Mouse (Mus musculus): ENCODE data around the gene Exosc10. TPM values are rescaled to one million over a fixed set of nuclear protein-coding genes. Genes with fewer than 3 reads are reported as not detected.

Exosc10 gene
- 99.1 and 108 TPM in 2 replicates for polyA plus RNA-seq (2014; fragmentation: Nextera tagmentation; extraction: Ambion mirVana)

DNA sequence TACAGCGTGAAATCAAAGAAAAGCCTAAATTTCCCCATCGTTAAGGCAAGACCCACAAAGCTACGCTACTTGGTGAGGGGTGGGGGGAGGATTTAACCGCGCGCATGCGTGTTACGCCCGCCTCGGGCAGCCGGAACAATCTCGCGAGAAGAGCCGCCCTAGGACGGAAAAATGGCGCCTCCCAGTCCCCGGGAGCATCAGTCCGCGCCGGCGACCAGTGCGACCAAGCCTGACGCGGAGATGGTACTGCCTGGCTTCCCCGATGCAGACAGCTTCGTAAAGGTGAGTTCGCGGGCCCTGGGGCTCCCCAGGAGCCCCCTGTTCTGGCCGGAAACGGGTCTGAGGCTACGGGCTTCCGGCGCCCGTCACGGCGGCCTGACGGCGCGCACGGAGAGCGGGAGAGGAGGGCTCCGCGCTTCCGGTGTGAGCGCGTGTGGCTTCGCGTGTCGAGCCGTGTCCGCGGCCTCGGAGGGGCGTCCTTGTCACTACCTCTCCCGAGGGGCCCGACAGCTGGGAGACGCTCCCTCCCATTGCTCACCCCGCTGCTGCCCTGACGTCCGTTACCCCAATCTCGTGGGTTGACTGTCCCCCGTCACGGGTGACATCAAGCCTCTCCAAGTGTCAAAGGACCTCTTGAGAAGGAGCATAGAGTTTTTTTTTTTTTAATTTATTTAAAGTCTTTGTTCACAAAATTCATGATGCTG is at the start of gene Exosc10:
TSS of gene Exosc10 (plus strand) at position 133 of the 704 bp plus-strand sequence.
- Histone ChIP-seq H3K4me2 (ENCODE audit: low read depth, low read length, severe bottlenecking) (peak within 1 kb of the TSS; percentile 73), H3K36me3 (ENCODE audit: control insufficient read depth, insufficient read depth, low read length) (peaks cover 15% of the 10 kb centered on the region), H3K27ac (ENCODE audit: low read depth, low read length) (peak within 1 kb of the TSS; percentile 87), H3K4me3 (ENCODE audit: low read depth, low read length) (peak within 1 kb of the TSS; percentile 83), H3K27me3 (ENCODE audit: control insufficient read depth, insufficient read depth, low read length) (no peaks in the 10 kb centered on the region), H3K4me1 (replicated peaks; ENCODE audit: control insufficient read depth, insufficient read depth, low read length) (peaks cover 3% of the 10 kb centered on the region; the same call in 1 of the 2 replicates), H3K9ac (ENCODE audit: low read length) (peak within 1 kb of the TSS; percentile 95), H3K9me3 (ENCODE audit: control insufficient read depth, low read length) (no peaks in the 10 kb centered on the region)
- under 1% methylated on average over 63 of the region's 63 CpGs for WGBS
- ATAC-seq (replicated peaks; ENCODE audit: low FRiP score) = peak; percentile 92
- peak; percentile 95 for DNase-seq (ENCODE audit: low spot score)

DNA sequence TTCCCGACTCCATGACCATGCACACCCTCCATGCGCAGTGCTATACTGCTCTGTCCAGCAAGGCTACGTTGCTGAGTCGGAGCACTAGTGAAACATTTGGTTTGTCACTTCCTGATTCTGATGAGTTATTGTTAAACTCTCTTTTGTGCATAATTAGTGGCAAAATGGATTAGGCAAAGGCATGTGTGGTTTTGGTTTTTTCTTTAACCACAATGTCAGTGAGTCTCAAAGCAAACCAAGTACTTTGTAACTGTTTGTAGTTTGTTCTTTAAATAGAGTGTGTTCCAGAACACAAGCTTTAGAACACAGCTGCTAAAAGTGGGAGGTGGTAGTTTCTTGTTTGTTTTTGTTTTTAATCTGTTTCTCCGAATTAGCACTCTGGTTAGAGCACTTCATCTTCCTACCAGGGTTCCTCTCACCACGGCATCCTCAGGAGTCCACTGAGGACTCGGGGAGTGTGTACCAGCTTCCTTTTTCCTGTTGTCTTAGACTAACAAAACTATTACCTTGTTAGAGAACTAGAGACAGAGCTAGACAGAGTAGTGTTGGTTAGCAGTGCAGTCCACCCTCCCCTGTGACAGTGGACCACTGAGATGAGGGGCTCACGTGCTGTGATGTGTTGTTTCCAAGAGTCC is 48.7 kb upstream of the Exosc10 start:
- 90% methylated on average over 8 of the region's 8 CpGs for WGBS
- Histone ChIP-seq H3K4me2 (ENCODE audit: low read depth, low read length, severe bottlenecking) (no peak overlapping the region), H3K9me3 (ENCODE audit: control insufficient read depth, low read length) (no peaks in the 10 kb centered on the region), H3K27ac (ENCODE audit: low read depth, low read length) (no peak overlapping the region), H3K9ac (ENCODE audit: low read length) (no peak overlapping the region), H3K36me3 (ENCODE audit: control insufficient read depth, insufficient read depth, low read length) (peaks cover 4% of the 10 kb centered on the region), H3K4me1 (replicated peaks; ENCODE audit: control insufficient read depth, insufficient read depth, low read length) (no peaks in the 10 kb centered on the region), H3K27me3 (ENCODE audit: control insufficient read depth, insufficient read depth, low read length) (no peaks in the 10 kb centered on the region), H3K4me3 (ENCODE audit: low read depth, low read length) (no peak overlapping the region)
- ATAC-seq (replicated peaks; ENCODE audit: low FRiP score) = no peak
- no peak for DNase-seq (ENCODE audit: low spot score)

DNA sequence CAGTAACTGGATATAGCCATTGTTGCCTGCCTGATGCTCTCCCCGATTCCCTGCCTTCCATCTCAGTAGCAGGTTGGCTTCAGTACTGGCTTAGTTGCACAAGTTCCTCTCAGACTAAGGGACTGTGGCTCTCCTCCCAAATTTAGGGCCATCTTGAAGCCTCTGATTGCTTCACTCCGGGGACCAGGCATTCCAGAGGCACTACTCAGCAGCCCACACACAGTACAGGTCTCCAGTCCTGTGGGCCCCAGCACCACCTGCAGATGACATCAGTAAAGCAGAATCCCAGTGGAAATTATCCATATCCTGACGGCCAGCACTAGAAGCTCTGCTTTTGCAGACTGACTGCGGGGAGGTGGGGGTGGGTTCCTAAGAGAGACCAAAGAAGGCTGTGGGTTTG is 47.5 kb upstream of the Exosc10 start:
- no peaks in the 10 kb centered on the region for H3K9me3 ChIP-seq (ENCODE audit: control insufficient read depth, low read length)
- no peak overlapping the region for H3K9ac ChIP-seq (ENCODE audit: low read length)
- H3K4me2 ChIP-seq (ENCODE audit: low read depth, low read length, severe bottlenecking) = no peak overlapping the region
- H3K36me3 ChIP-seq (ENCODE audit: control insufficient read depth, insufficient read depth, low read length) = peaks cover 4% of the 10 kb centered on the region
- no peak overlapping the region for H3K27ac ChIP-seq (ENCODE audit: low read depth, low read length)
- H3K27me3 ChIP-seq (ENCODE audit: control insufficient read depth, insufficient read depth, low read length) = no peaks in the 10 kb centered on the region
- H3K4me3 ChIP-seq (ENCODE audit: low read depth, low read length) = no peak overlapping the region
- WGBS = 91% methylated on average over 4 of the region's 4 CpGs
- no peak for ATAC-seq (replicated peaks; ENCODE audit: low FRiP score)
- no peak for DNase-seq (ENCODE audit: low spot score)
- H3K4me1 ChIP-seq (replicated peaks; ENCODE audit: control insufficient read depth, insufficient read depth, low read length) = no peaks in the 10 kb centered on the region

DNA sequence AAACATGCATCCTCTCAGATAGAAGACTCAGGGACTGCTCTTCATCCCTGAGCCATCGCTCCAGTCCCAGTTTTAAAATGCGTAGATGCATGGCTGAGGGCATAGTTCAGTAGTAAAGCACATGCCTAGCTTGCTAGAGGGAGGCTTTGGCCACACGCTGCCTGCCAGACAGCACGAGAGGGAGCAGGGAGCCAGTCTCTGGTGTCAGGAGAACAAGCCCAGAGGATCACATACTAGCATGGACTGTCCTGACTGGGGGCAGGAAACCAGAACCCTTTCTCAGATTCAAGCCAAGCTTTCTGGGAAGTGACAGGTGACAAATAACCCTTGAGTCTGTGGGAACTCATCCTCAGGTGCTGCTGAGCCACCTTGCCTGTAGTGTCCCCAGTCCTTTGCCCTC is 46.9 kb upstream of the Exosc10 start:
- peaks cover 6% of the 10 kb centered on the region for H3K36me3 ChIP-seq (ENCODE audit: control insufficient read depth, insufficient read depth, low read length)
- H3K9ac ChIP-seq (ENCODE audit: low read length) = no peak overlapping the region
- H3K9me3 ChIP-seq (ENCODE audit: control insufficient read depth, low read length) = no peaks in the 10 kb centered on the region
- ATAC-seq (replicated peaks; ENCODE audit: low FRiP score) (no peak), DNase-seq (ENCODE audit: low spot score) (no peak)
- H3K4me3 ChIP-seq (ENCODE audit: low read depth, low read length) = no peak overlapping the region
- H3K27ac ChIP-seq (ENCODE audit: low read depth, low read length) = no peak overlapping the region
- H3K4me1 ChIP-seq (replicated peaks; ENCODE audit: control insufficient read depth, insufficient read depth, low read length) = no peaks in the 10 kb centered on the region
- no peaks in the 10 kb centered on the region for H3K27me3 ChIP-seq (ENCODE audit: control insufficient read depth, insufficient read depth, low read length)
- 94% methylated on average over 4 of the region's 4 CpGs for WGBS
- H3K4me2 ChIP-seq (ENCODE audit: low read depth, low read length, severe bottlenecking) = no peak overlapping the region

DNA sequence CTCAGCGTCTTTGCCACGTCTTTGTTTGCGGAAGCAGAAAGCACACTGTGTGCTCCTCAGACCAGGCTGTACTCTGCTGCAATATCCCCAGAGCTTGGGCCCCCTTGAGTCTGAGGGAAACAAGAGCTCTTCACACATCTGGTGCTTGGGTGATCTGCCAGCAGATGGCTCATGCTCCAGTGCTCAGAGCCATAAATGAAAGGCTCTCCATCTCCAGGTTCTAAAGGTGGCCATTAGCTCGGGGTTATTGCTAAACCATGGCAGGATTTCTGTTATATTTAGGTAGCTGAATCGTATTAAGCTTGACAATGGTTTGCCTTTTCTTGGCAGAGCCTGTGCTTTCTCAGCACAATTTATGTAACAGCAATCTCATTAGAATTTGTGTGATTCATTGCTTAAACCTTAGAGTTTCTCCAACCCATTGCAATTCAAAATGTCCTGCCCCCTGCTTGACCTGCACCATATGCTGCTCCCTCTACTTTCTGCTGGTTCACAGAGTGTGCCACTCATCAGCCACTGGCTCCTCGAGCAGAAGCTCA is 45.1 kb upstream of the Exosc10 start:
- DNase-seq (ENCODE audit: low spot score) (no peak), ATAC-seq (replicated peaks; ENCODE audit: low FRiP score) (no peak)
- no peak overlapping the region for H3K4me3 ChIP-seq (ENCODE audit: low read depth, low read length)
- H3K36me3 ChIP-seq (ENCODE audit: control insufficient read depth, insufficient read depth, low read length) = peaks cover 6% of the 10 kb centered on the region
- H3K4me2 ChIP-seq (ENCODE audit: low read depth, low read length, severe bottlenecking) = no peak overlapping the region
- no peaks in the 10 kb centered on the region for H3K27me3 ChIP-seq (ENCODE audit: control insufficient read depth, insufficient read depth, low read length)
- H3K27ac ChIP-seq (ENCODE audit: low read depth, low read length) = no peak overlapping the region
- 87% methylated on average over 6 of the region's 6 CpGs for WGBS
- no peaks in the 10 kb centered on the region for H3K9me3 ChIP-seq (ENCODE audit: control insufficient read depth, low read length)
- H3K4me1 ChIP-seq (replicated peaks; ENCODE audit: control insufficient read depth, insufficient read depth, low read length) = 0 out of 2 replicates have a peak, but pooled peaks cover 2% of the 10 kb centered on the region
- no peak overlapping the region for H3K9ac ChIP-seq (ENCODE audit: low read length)

DNA sequence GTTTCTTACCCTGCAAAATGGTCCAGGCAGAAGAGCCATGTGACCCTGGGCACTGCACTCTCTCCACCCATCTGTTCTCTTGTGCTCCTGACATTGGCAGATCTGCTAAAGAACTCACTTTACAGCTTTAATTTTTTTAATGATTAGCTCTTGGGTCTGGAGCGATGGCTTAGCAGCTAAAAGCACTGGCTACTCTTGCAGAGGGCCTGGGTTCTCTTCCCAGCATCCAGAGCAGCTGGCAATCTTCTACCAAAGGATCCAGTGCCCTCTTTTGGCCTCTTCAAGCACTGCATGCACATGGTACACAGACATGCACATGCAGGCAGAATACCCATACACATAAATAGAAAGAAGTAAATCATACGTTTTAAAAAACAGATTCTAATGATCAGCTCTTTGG is 42.9 kb upstream of the Exosc10 start:
- H3K4me3 ChIP-seq (ENCODE audit: low read depth, low read length) = no peak overlapping the region
- no peaks in the 10 kb centered on the region for H3K27me3 ChIP-seq (ENCODE audit: control insufficient read depth, insufficient read depth, low read length)
- WGBS = 90% methylated on average over 2 of the region's 2 CpGs
- no peaks in the 10 kb centered on the region for H3K9me3 ChIP-seq (ENCODE audit: control insufficient read depth, low read length)
- peaks cover 2% of the 10 kb centered on the region for H3K36me3 ChIP-seq (ENCODE audit: control insufficient read depth, insufficient read depth, low read length)
- no peak overlapping the region for H3K27ac ChIP-seq (ENCODE audit: low read depth, low read length)
- no peak for DNase-seq (ENCODE audit: low spot score)
- 0 out of 2 replicates have a peak, but pooled peaks cover 3% of the 10 kb centered on the region for H3K4me1 ChIP-seq (replicated peaks; ENCODE audit: control insufficient read depth, insufficient read depth, low read length)
- H3K9ac ChIP-seq (ENCODE audit: low read length) = no peak overlapping the region
- H3K4me2 ChIP-seq (ENCODE audit: low read depth, low read length, severe bottlenecking) = no peak overlapping the region
- no peak for ATAC-seq (replicated peaks; ENCODE audit: low FRiP score)

DNA sequence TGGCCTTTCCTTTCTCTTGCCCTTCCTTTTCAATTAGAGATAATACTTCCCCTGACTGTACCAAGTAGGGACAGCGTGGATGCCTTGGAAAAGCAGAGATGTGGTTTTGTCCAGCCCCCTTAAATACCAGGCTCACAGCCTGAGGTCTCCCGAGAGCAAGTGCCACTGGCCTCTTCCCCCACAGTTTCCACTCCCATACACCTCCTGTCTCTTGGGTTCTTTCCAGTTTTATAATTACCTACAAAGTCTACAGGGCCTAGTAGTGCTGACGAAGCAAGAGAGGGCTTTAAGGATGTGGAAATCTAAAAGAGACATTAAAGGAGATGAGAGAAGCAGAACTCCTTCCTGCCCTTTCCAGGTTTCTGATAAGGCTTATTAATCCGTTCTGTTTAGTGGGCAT is 40.4 kb upstream of the Exosc10 start:
- H3K27ac ChIP-seq (ENCODE audit: low read depth, low read length) = no peak overlapping the region; the same call in 1 of the 2 replicates
- no peak overlapping the region for H3K4me2 ChIP-seq (ENCODE audit: low read depth, low read length, severe bottlenecking)
- no peak overlapping the region for H3K4me3 ChIP-seq (ENCODE audit: low read depth, low read length)
- no peak overlapping the region for H3K9ac ChIP-seq (ENCODE audit: low read length)
- DNase-seq (ENCODE audit: low spot score) = no peak
- peaks cover 2% of the 10 kb centered on the region for H3K36me3 ChIP-seq (ENCODE audit: control insufficient read depth, insufficient read depth, low read length)
- 38% methylated on average over 4 of the region's 4 CpGs for WGBS
- 0 out of 2 replicates have a peak, but pooled peaks cover 3% of the 10 kb centered on the region for H3K4me1 ChIP-seq (replicated peaks; ENCODE audit: control insufficient read depth, insufficient read depth, low read length)
- no peak for ATAC-seq (replicated peaks; ENCODE audit: low FRiP score)
- H3K9me3 ChIP-seq (ENCODE audit: control insufficient read depth, low read length) = no peaks in the 10 kb centered on the region
- no peaks in the 10 kb centered on the region for H3K27me3 ChIP-seq (ENCODE audit: control insufficient read depth, insufficient read depth, low read length)

DNA sequence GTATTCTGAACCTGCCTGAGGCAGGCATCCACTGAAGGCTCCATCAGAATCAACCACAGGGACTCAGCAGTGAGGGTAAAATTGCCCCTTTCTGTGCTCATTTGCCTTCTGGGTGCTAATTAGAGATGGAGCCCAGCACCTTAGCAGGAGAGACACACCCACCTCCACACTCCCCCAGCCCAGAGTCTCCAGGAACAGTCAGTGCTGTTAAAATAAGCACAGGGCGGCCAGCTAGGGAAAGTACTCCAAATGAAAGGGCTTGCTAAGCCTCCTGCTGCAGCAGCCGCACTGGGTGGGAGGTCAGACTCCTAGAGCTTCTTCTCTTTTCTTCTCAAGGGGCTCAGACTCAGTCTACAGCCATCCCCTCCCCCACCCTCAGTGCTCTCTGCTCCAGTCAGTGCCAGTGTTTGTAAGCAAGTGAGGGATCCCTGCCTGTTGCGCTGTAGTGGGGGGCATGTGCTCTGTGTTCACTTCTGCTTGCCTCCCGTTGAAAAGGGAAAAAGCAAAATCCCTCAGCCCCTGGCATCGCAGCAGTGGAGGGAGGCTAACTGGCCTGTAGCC is 39.9 kb upstream of the Exosc10 start:
- DNase-seq (ENCODE audit: low spot score) (no peak), ATAC-seq (replicated peaks; ENCODE audit: low FRiP score) (peak; percentile 76)
- Histone ChIP-seq H3K36me3 (ENCODE audit: control insufficient read depth, insufficient read depth, low read length) (peaks cover 2% of the 10 kb centered on the region), H3K9ac (ENCODE audit: low read length) (no peak overlapping the region), H3K4me2 (ENCODE audit: low read depth, low read length, severe bottlenecking) (no peak overlapping the region), H3K9me3 (ENCODE audit: control insufficient read depth, low read length) (no peaks in the 10 kb centered on the region), H3K4me3 (ENCODE audit: low read depth, low read length) (no peak overlapping the region), H3K27me3 (ENCODE audit: control insufficient read depth, insufficient read depth, low read length) (no peaks in the 10 kb centered on the region), H3K27ac (ENCODE audit: low read depth, low read length) (peak overlapping the region; percentile 31; the same call in 1 of the 2 replicates), H3K4me1 (replicated peaks; ENCODE audit: control insufficient read depth, insufficient read depth, low read length) (0 out of 2 replicates have a peak, but pooled peaks cover 3% of the 10 kb centered on the region)
- 14% methylated on average over 5 of the region's 5 CpGs for WGBS
